Mouse (Mus musculus) olfactory bulb, adult 2 months (tissue): ENCODE results near the gene Chadl.

Experiments used
- CTCF ChIP-seq: fragments of 200-500 bp; IDR thresholded peaks from 2 replicates; pipeline ENCODE4 v1.5.1; 2012; ENCODE audit warnings: low read depth, mild to moderate bottlenecking, low read length, moderate library complexity; ENCODE audit not compliant: insufficient read depth
- POLR2A ChIP-seq: fragments of 200-500 bp; IDR thresholded peaks from 2 replicates; pipeline ENCODE4 v1.6.1; 2012; ENCODE audit warnings: mild to moderate bottlenecking, low read depth, low read length, moderate library complexity; ENCODE audit not compliant: insufficient read depth

DNA sequence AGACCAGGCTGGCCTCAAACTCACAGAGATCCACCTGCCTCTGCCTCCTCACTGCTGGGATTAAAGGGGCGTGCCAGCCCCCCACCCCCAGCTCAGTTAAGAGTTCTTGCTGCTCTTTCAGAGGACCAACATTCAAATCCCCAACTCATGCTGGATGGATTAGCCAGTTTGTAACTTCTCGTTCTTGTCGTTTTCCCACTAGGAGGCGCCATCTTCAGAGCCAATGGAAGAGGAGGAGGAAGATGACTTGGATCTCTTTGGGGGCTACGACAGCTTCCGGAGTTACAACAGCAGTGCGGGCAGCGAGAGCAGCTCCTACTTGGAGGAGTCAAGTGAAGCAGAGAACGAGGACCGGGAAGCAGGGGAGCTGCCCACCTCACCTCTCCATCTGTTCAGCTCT, 30.1 kb downstream of the Chadl start:
- no peak for TF ChIP-seq POLR2A
- no peak for TF ChIP-seq CTCF
